ENCODE assay signal across 8 mouse cellular contexts in the genomic region with DNA sequence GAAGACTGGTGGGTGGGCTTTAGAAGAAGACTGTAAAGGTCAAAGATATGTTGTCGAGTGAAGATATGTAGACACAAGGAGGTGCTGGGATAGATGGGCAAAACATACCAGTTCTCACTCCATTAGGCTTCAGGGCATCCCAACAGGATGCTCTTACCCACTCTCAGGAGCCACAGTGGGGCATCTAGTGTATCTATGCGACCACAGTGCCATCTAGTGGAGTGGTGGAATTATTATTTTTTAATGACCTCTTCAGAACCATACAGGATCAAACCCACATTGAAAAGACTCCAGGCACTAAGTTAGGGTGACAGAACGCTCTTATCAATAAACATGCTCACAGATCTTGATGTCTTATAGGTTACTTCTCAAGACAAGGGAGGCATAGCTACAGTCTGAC.
A peak's percentile ranks its signal among the peaks of the same experiment; 100 is the strongest.
DNase-seq lines count a peak whose midpoint lies in the region; ATAC-seq lines count a peak whose summit lies in the region.

No protein-coding gene starts in this region.

- no peaks in the 10 kb centered on the region for H3K36me3 ChIP-seq in forebrain, embryonic 10.5 days (replicated peaks)
- no peaks in the 10 kb centered on the region for H3K36me3 ChIP-seq in forebrain, embryonic 16.5 days (ENCODE audit: control insufficient read depth, insufficient read depth)
- no peaks in the 10 kb centered on the region for H3K36me3 ChIP-seq in intestine, embryonic 15.5 days
- H3K36me3 ChIP-seq in liver, embryonic 12.5 days, result no peaks in the 10 kb centered on the region

- peaks cover 8% of the 10 kb centered on the region; the same call in 1 of the 2 replicates for H3K27me3 ChIP-seq in forebrain, embryonic 10.5 days (ENCODE audit: poor library complexity, severe bottlenecking)
- H3K27me3 ChIP-seq in forebrain, embryonic 16.5 days (replicated peaks; ENCODE audit: control insufficient read depth, insufficient read depth, low read length), result no peaks in the 10 kb centered on the region
- H3K27me3 ChIP-seq in intestine, embryonic 15.5 days (replicated peaks), result no peaks in the 10 kb centered on the region
- no peaks in the 10 kb centered on the region for H3K27me3 ChIP-seq in liver, embryonic 12.5 days (replicated peaks)

- H3K9me3 ChIP-seq in forebrain, embryonic 10.5 days, result no peaks in the 10 kb centered on the region
- H3K9me3 ChIP-seq in forebrain, embryonic 16.5 days (ENCODE audit: control insufficient read depth, low read length), result no peaks in the 10 kb centered on the region
- H3K9me3 ChIP-seq in intestine, embryonic 15.5 days, result no peaks in the 10 kb centered on the region
- H3K9me3 ChIP-seq in liver, embryonic 12.5 days (replicated peaks), result no peaks in the 10 kb centered on the region

- peak; percentile 43 for DNase-seq in forebrain, embryonic 10.5 days (ENCODE audit: extremely low spot score, low spot score)
- DNase-seq in CD8-positive naive resting alpha-beta T cell, adult 2 months (ENCODE audit: low read depth in 2 of 2, low spot score in 2 of 2), result peak; percentile 5 to 12
- peak; percentile 37 for DNase-seq in c-Kit-positive CD71-negative TER-119-negative erythroid progenitor cells, embryonic 14.5 days (ENCODE audit: low read depth)
- DNase-seq in fibroblast of lung, adult 2 months (ENCODE audit: low read depth), result peak; percentile 66
- DNase-seq in retina, embryonic 14.5 days (ENCODE audit: low spot score), result peak; percentile 83

- no peak overlapping the region for H3K9ac ChIP-seq in forebrain, embryonic 16.5 days (replicated peaks; ENCODE audit: low read depth, low read length)
- H3K9ac ChIP-seq in intestine, embryonic 15.5 days, result no peak overlapping the region
- H3K9ac ChIP-seq in liver, embryonic 12.5 days, result no peak overlapping the region

- H3K4me3 ChIP-seq in forebrain, embryonic 10.5 days, result no peak overlapping the region
- H3K4me3 ChIP-seq in forebrain, embryonic 16.5 days (replicated peaks; ENCODE audit: low read length), result no peak overlapping the region
- no peak overlapping the region for H3K4me3 ChIP-seq in intestine, embryonic 15.5 days (replicated peaks)
- H3K4me3 ChIP-seq in liver, embryonic 12.5 days, result no peak overlapping the region

- no peak for ATAC-seq in forebrain, embryonic 16.5 days
- ATAC-seq in intestine, embryonic 15.5 days, result peak; percentile 70
- ATAC-seq in liver, embryonic 12.5 days, result peak; percentile 51; the same call in 1 of the 2 replicates

- no peak overlapping the region for H3K4me2 ChIP-seq in forebrain, embryonic 16.5 days (ENCODE audit: low read length)
- no peak overlapping the region for H3K4me2 ChIP-seq in intestine, embryonic 15.5 days (replicated peaks)
- no peak overlapping the region for H3K4me2 ChIP-seq in liver, embryonic 12.5 days

- 53% methylated on average over 3 of the region's 3 CpGs for WGBS in forebrain, embryonic 10.5 days
- WGBS in forebrain, embryonic 16.5 days, result 51% methylated on average over 3 of the region's 3 CpGs
- 36% methylated on average over 3 of the region's 3 CpGs for WGBS in intestine, embryonic 15.5 days
- 25% methylated on average over 3 of the region's 3 CpGs for WGBS in liver, embryonic 12.5 days (ENCODE audit: insufficient replicate concordance)

- H3K4me1 ChIP-seq in forebrain, embryonic 10.5 days, result peaks cover 34% of the 10 kb centered on the region
- no peaks in the 10 kb centered on the region for H3K4me1 ChIP-seq in forebrain, embryonic 16.5 days (replicated peaks; ENCODE audit: control insufficient read depth, insufficient read depth, low read length)
- 0 out of 2 replicates have a peak, but pooled peaks cover 2% of the 10 kb centered on the region for H3K4me1 ChIP-seq in intestine, embryonic 15.5 days (replicated peaks)
- no peaks in the 10 kb centered on the region for H3K4me1 ChIP-seq in liver, embryonic 12.5 days

- no peak overlapping the region for H3K27ac ChIP-seq in forebrain, embryonic 10.5 days
- no peak overlapping the region for H3K27ac ChIP-seq in forebrain, embryonic 16.5 days (ENCODE audit: low read length)
- H3K27ac ChIP-seq in intestine, embryonic 15.5 days, result no peak overlapping the region
- no peak overlapping the region for H3K27ac ChIP-seq in liver, embryonic 12.5 days

Comparison
In these comparisons a context has a peak if more than half of its experiments do, and no peak if none do; other contexts are left out.
1. DNase-seq: peak in every context shown above with its lines; median percentile 83 in retina, embryonic 14.5 days; 66 in fibroblast of lung, adult 2 months; 43 in forebrain, embryonic 10.5 days; 37 in c-Kit-positive CD71-negative TER-119-negative erythroid progenitor cells, embryonic 14.5 days; 8 in CD8-positive naive resting alpha-beta T cell, adult 2 months.